Mouse (Mus musculus) liver, embryonic 13.5 days (tissue): Measurements from ENCODE around the gene Pcdh15. TPM values are rescaled to one million over a fixed set of nuclear protein-coding genes. Genes with fewer than 3 reads are reported as not detected.

Source experiments
- ATAC-seq: fragments of 200-750 bp; cut with Nextera tagmentation; 2 replicates; pipeline ENCODE4 v1.8.0; 2017; ENCODE audit warnings: low read depth, mild to moderate bottlenecking, moderate number of reproducible peaks, moderate library complexity
- DNase-seq: peaks from one replicate; pipeline ENCODE4 v3.0.0; 2022
- H3K27ac ChIP-seq: fragments of 300-500 bp; sonication (generic); 2 replicates; pipeline ENCODE4 v1.5.1; 2015; ENCODE audit warnings: moderate library complexity, mild to moderate bottlenecking, inconsistent platforms
- H3K27me3 ChIP-seq: fragments of 300-500 bp; sonication (generic); 2 replicates; pipeline ENCODE4 v1.6.1; 2015; ENCODE audit warnings: mild to moderate bottlenecking, inconsistent platforms
- H3K36me3 ChIP-seq: fragments of 300-500 bp; sonication (generic); 2 replicates; pipeline ENCODE4 v1.6.1; 2015; ENCODE audit warnings: mild to moderate bottlenecking, inconsistent platforms
- H3K4me1 ChIP-seq: fragments of 300-500 bp; sonication (generic); replicated peaks from 2 replicates; pipeline ENCODE4 v1.6.1; 2015; ENCODE audit warnings: inconsistent platforms
- H3K4me2 ChIP-seq: fragments of 300-500 bp; sonication (generic); 2 replicates; pipeline ENCODE4 v1.6.1; 2015; ENCODE audit warnings: inconsistent platforms, mild to moderate bottlenecking, moderate library complexity
- H3K4me3 ChIP-seq: fragments of 300-500 bp; sonication (generic); replicated peaks from 2 replicates; pipeline ENCODE4 v1.5.1; 2015; ENCODE audit warnings: mild to moderate bottlenecking, inconsistent platforms
- H3K9ac ChIP-seq: fragments of 300-500 bp; sonication (generic); 2 replicates; pipeline ENCODE4 v1.6.1; 2015; ENCODE audit warnings: mild to moderate bottlenecking, inconsistent platforms
- H3K9me3 ChIP-seq: fragments of 300-500 bp; sonication (generic); replicated peaks from 2 replicates; pipeline ENCODE4 v1.6.1; 2016; ENCODE audit warnings: inconsistent platforms
- WGBS: fragments of 180-500 bp; shearing (Covaris S2); methylation state at CpG from one replicate; pipeline ENCODE4 v1.1.7; 2015; ENCODE audit not compliant: insufficient replicate concordance; 5-methylcytosine and 5-hydroxymethylcytosine counted together
- polyA plus RNA-seq: library from polyadenylated mRNA; unstranded; fragments of >200 nt; fragmentation: Nextera tagmentation; extraction: Ambion mirVana; gene quantifications from 2 replicates; pipeline ENCODE4 v1.2.1, GENCODE M21; 2015

Pcdh15 gene
- polyA plus RNA-seq, 1 experiment from 2014 or later, result 0.13 TPM

DNA sequence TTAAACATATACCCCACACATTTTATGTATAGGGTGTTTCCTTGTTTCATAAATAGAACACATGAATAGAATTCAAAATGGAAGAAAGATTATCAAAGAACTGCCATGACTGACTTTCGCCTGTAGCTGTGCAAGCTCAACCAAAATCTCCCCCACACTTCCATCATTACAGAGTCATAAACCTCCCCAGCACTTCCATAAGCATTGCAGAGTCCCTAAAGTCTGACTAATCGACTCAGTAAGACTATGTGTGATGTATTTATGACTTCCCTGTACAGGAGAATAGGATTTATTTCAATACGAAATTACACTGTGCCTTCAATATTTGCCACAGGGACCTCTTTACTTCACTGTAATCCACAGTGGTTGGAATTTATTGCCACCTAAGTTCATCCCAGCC lies 1082.8 kb downstream of the Pcdh15 start:
- Histone ChIP-seq H3K27ac (no peak overlapping the region), H3K9ac (no peak overlapping the region), H3K27me3 (no peaks in the 10 kb centered on the region), H3K36me3 (no peaks in the 10 kb centered on the region), H3K4me3 (no peak overlapping the region), H3K9me3 (no peaks in the 10 kb centered on the region), H3K4me2 (no peak overlapping the region), H3K4me1 (no peaks in the 10 kb centered on the region)
- 43% methylated on average over 3 of the region's 3 CpGs for WGBS
- no peak for ATAC-seq
- DNase-seq, result no peak

DNA sequence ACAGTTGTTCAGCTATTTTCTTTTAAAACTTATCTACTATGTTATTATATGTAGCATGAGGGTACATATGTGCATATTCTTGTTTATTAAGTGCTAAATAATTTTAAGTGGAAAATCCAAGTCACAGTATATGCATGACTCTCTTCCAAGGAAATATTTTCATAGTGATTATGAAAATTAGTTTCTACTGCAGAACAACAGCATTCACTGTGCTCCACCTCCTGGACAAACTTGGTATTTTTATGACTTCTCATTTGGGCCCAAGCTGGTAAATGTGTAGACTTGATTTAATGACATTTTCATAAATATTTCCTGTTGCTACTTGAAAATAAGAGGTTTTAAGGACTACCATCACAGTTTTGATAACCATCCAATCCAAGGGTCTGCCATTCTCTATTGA lies 1104.5 kb downstream of the Pcdh15 start:
- H3K36me3 ChIP-seq, result no peaks in the 10 kb centered on the region
- ATAC-seq, result no peak
- no peak for DNase-seq
- no peaks in the 10 kb centered on the region for H3K4me1 ChIP-seq
- H3K4me2 ChIP-seq, result no peak overlapping the region
- no peaks in the 10 kb centered on the region for H3K27me3 ChIP-seq
- no peaks in the 10 kb centered on the region for H3K9me3 ChIP-seq
- no peak overlapping the region for H3K27ac ChIP-seq
- H3K4me3 ChIP-seq, result no peak overlapping the region
- no peak overlapping the region for H3K9ac ChIP-seq

DNA sequence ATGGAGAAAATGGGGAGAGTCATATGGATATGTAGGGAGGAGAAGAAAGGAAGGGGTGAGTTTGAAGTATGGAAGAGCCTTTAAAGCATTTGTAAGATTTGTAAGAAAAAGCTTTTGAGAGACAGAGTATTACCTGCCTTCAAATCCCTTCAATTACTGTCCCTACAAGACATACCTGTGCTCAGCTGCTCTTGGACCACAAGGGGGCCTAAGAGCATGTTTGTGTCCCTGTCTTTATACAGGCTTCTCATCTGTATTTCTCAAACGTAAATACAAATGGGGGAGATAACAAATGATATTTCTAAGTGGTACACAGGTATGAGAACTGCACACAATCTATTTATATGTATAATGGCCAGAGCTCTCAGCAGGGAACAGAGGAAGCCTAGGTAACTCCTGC lies 1118.1 kb downstream of the Pcdh15 start:
- WGBS, result 25% methylated on average over 1 of the region's 1 CpGs
- ATAC-seq, result no peak
- no peak overlapping the region for H3K4me3 ChIP-seq

DNA sequence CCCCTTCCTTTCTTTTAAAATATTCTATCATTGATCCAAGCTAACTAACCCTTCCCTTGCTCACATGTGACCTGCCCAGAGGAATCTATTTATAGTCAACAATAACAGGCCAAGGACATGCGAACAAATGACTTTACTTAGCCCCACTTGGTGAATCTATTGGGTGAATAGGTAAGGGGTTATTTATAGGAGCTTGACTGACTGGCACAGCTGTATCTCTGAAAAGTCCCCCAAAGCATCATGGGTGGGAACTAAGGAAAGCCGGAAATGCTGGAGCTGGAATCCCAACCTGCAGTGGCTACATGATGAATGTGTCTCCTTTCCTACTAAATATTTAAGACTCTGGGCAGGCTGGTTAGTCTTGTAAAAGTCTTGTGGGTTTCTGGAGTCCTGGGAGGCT lies 1121.3 kb downstream of the Pcdh15 start:
- DNase-seq (no peak), ATAC-seq (no peak)
- Histone ChIP-seq H3K4me2 (no peak overlapping the region), H3K36me3 (no peaks in the 10 kb centered on the region), H3K27ac (no peak overlapping the region), H3K4me3 (no peak overlapping the region), H3K9ac (no peak overlapping the region), H3K4me1 (no peaks in the 10 kb centered on the region), H3K9me3 (no peaks in the 10 kb centered on the region), H3K27me3 (no peaks in the 10 kb centered on the region)
- WGBS, result 65% methylated on average over 2 of the region's 2 CpGs

More for the DNA sequence above, 1118.1 kb downstream of the Pcdh15 start:
- no peak for DNase-seq
- no peaks in the 10 kb centered on the region for H3K4me1 ChIP-seq
- H3K9ac ChIP-seq, result no peak overlapping the region
- no peak overlapping the region for H3K27ac ChIP-seq
- H3K27me3 ChIP-seq, result no peaks in the 10 kb centered on the region
- no peaks in the 10 kb centered on the region for H3K9me3 ChIP-seq
- H3K4me2 ChIP-seq, result no peak overlapping the region
- no peaks in the 10 kb centered on the region for H3K36me3 ChIP-seq

DNA sequence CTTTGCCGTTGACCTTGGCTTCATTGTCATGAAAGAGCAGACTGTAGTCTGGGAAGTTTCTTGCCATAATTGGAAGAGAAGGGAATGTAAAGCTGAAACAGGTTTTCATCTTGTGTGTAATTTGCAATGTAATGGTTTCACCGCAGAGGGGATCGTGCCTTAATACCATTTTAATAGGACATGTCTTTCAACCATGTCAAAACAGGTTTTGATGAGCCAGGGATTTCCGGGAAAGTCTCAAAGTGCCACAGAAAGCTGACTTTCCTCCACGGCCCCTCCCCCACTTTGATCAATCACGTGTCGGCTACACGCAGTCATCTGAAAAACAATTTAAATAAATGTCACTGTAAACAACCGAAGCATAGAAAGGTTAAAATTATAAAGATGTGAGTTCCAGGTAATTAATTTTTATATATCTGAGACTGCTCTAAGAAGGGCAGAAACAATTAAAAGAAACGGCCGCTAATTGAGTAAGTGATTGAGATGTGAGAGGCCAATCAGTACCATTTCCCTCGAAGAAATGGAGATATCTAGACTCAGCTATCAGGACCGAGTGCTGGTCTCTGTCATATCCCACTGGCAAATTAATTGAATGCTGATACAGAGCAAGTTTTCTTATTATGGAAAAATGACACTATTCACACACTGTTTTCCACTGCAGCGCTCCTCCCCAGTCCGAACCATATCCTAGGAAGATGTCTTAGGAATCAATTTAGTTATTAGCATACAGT lies 1158.7 kb downstream of the Pcdh15 start:
- no peaks in the 10 kb centered on the region for H3K4me1 ChIP-seq
- DNase-seq, result no peak
- ATAC-seq, result no peak
- H3K27ac ChIP-seq, result no peak overlapping the region
- 73% methylated on average over 15 of the region's 15 CpGs for WGBS
- H3K4me3 ChIP-seq, result no peak overlapping the region
- no peaks in the 10 kb centered on the region for H3K36me3 ChIP-seq
- H3K4me2 ChIP-seq, result no peak overlapping the region
- no peaks in the 10 kb centered on the region for H3K9me3 ChIP-seq
- no peak overlapping the region for H3K9ac ChIP-seq
- H3K27me3 ChIP-seq, result no peaks in the 10 kb centered on the region

DNA sequence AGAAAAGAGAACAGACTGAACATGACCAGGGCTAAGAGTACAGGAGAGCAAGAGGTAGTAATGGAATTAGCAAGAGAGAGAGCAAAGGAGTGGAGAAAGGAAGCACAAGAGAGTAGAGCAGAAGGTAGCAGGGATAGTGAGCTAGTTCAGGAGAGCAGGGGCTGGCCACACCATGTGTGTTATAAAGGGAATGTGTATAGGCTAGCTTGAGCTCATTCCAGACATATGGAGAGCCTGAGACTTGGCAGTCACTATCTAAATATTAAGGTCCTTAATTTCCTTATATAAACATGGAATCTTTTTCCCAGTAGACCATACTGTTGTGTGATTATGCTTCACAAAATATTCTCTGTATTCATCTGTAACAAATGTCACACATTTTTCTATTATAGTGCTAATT lies 1159.5 kb downstream of the Pcdh15 start:
- no peak for DNase-seq
- Histone ChIP-seq H3K9ac (no peak overlapping the region), H3K27me3 (no peaks in the 10 kb centered on the region), H3K4me2 (no peak overlapping the region), H3K27ac (no peak overlapping the region), H3K36me3 (no peaks in the 10 kb centered on the region), H3K9me3 (no peaks in the 10 kb centered on the region), H3K4me3 (no peak overlapping the region), H3K4me1 (no peaks in the 10 kb centered on the region)
- no peak for ATAC-seq

DNA sequence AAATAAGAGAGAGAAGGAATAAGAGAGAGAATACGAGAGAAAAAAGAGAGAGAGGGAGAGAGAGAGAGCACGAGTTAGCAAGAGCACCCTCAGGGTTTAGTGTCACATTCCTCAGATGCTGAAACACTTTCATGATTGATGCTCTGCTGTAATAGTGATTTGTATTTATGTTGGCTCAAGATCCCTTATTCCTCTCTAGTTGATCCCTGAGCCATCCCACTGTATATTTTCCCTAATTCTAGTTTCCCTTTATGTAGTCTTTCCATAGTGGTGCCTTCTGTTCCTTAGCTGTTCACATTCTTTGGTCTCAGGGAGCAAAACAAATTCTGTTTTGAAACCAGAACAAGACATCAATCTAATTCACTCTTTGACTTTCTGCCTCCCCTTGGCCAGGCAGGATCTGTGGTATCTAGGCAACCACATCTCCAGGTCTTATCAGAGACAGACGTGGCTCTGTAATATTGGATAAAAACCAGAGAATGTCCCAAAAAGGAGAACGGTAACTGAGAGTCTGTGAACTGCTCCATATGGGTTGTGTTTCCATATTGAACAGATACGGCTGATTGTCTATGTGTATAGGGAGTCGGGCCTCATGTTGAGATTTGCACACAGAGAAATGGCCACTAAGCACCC lies 1170.6 kb downstream of the Pcdh15 start:
- Histone ChIP-seq H3K4me3 (no peak overlapping the region), H3K9ac (no peak overlapping the region), H3K4me1 (no peaks in the 10 kb centered on the region), H3K36me3 (no peaks in the 10 kb centered on the region), H3K27ac (no peak overlapping the region), H3K27me3 (no peaks in the 10 kb centered on the region), H3K9me3 (0 out of 2 replicates have a peak, but pooled peaks cover 6% of the 10 kb centered on the region), H3K4me2 (no peak overlapping the region)
- ATAC-seq (no peak), DNase-seq (no peak)
- 62% methylated on average over 6 of the region's 6 CpGs for WGBS

DNA sequence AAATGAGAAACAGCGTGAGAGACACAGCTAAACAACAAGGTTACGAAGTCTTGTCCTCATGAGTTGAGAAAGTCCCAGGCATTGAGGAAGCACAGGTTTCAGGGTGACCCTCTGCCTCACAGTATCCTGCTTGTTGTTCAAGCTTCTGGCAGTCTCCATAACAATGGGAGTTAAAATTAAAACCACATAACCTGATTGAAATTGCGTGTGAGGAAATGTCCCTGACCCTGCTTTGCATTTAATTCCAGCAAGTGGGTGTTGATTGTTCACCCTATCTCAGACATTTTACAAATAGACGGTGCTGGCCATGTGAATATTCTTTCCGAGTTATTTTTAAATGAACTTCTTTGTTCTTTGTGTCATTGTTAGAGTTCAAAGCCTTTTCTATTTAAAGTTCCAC lies 1171.8 kb downstream of the Pcdh15 start:
- H3K27ac ChIP-seq, result no peak overlapping the region
- H3K9ac ChIP-seq, result no peak overlapping the region
- 67% methylated on average over 5 of the region's 5 CpGs for WGBS
- DNase-seq (no peak), ATAC-seq (no peak)
- H3K4me1 ChIP-seq, result no peaks in the 10 kb centered on the region
- no peak overlapping the region for H3K4me3 ChIP-seq
- H3K9me3 ChIP-seq, result 0 out of 2 replicates have a peak, but pooled peaks cover 6% of the 10 kb centered on the region
- no peaks in the 10 kb centered on the region for H3K27me3 ChIP-seq
- no peaks in the 10 kb centered on the region for H3K36me3 ChIP-seq
- H3K4me2 ChIP-seq, result no peak overlapping the region

DNA sequence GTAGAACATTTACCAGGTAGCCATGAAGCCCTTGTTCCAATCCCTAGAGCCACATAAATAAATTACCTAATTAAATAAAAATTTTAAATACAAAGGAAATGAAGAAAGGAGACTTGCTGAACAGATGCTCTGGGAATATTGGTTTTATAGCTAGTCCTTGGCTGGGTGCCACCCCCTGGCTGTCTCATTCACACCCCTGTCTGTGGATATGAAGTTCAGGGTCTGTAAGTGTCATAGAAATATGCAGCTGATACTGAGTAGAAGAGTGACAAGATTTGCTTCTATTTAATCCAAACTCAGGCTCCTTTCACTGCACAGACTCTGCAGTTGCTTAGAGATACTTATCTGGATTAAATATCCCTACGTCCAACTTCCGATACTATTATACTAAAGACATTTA lies 1205.0 kb downstream of the Pcdh15 start:
- Histone ChIP-seq H3K9ac (no peak overlapping the region), H3K27ac (no peak overlapping the region), H3K36me3 (no peaks in the 10 kb centered on the region), H3K9me3 (no peaks in the 10 kb centered on the region), H3K4me1 (no peaks in the 10 kb centered on the region), H3K4me2 (no peak overlapping the region), H3K4me3 (no peak overlapping the region), H3K27me3 (no peaks in the 10 kb centered on the region)
- no peak for DNase-seq
- 76% methylated on average over 2 of the region's 2 CpGs for WGBS
- ATAC-seq, result no peak

DNA sequence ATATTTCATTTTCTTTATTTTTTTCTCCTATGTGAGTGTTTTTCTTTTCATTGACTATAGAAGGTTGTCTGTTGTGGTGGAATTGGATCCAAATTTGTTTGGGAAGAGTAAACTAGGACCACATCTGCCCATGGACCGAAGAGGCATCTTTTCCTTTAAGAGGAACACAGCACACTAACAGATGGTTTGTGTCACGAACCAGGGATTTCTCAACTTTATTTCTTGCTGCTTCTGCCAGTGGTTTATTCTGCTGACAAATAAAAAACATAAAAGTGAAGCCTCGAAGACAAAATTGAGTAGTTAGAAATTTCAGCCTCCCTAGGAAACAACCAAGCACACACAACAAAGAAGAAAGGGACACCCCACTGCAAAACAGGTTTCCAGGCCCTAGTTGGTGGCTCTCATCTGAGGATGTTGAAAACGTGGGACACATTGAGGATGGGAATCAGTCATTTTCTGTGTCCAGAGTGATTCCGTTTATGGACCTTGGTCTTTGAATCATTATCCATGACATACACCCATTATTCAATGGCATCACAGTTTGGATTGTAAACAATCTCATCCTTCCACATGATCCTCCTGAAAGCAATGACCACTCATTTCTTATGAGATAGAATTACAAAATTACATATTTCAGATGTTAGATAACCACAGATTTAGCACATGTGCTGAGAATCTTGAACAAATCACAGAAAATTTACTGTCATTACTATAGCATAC lies 1206.5 kb downstream of the Pcdh15 start:
- no peak overlapping the region for H3K9ac ChIP-seq
- H3K9me3 ChIP-seq, result no peaks in the 10 kb centered on the region
- H3K27me3 ChIP-seq, result no peaks in the 10 kb centered on the region
- H3K4me3 ChIP-seq, result no peak overlapping the region
- H3K4me1 ChIP-seq, result no peaks in the 10 kb centered on the region
- 52% methylated on average over 5 of the region's 5 CpGs for WGBS
- no peak overlapping the region for H3K27ac ChIP-seq
- H3K4me2 ChIP-seq, result no peak overlapping the region
- no peak for ATAC-seq
- H3K36me3 ChIP-seq, result no peaks in the 10 kb centered on the region
- DNase-seq, result no peak

DNA sequence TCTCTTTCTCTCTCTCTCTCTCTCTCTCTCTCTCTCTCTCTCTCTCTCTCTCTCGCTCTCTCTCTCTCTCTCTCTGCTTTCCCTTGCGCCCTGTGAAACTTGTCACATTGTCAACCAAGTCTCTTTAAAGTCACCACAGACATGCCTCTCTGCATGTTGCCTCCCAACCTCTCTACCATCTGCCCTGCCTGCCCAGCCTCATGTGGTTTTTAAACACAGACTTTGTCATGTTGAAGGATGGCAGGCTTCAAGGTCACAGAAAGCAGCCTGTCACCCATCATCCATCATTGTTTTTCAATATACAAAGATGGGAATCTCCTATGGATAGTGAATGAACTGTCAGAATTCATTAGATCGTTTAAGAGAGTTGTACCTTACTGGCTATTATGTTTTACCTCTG lies 1207.9 kb downstream of the Pcdh15 start:
- Histone ChIP-seq H3K9ac (no peak overlapping the region), H3K27ac (no peak overlapping the region), H3K27me3 (no peaks in the 10 kb centered on the region), H3K4me2 (no peak overlapping the region), H3K4me1 (no peaks in the 10 kb centered on the region), H3K4me3 (no peak overlapping the region), H3K36me3 (no peaks in the 10 kb centered on the region), H3K9me3 (no peaks in the 10 kb centered on the region)
- no peak for ATAC-seq
- DNase-seq, result no peak
- WGBS, result 82% methylated on average over 3 of the region's 3 CpGs

DNA sequence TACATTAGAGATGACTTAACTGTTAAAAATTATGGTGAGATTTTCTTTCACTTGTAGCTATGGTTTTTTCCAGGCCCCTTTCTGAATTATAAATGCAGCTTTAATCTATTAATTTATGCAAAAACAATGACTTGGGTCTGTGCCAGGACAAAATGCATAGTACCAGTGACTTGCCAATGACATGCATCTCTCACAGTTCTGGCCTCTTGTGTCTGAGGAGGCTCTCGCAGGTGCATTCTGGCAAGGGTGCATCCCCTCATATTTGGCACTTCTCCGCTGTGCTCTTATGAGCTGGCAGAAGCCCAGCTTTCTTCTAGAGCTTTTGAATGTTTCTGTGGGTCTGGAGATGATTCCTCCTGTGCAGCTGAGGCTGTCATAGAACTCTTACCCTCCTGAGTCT lies 1216.9 kb downstream of the Pcdh15 start:
- no peak overlapping the region for H3K4me2 ChIP-seq
- H3K27ac ChIP-seq, result no peak overlapping the region
- H3K4me3 ChIP-seq, result no peak overlapping the region
- 74% methylated on average over 2 of the region's 2 CpGs for WGBS
- H3K9ac ChIP-seq, result no peak overlapping the region
- DNase-seq (no peak), ATAC-seq (no peak)
- no peaks in the 10 kb centered on the region for H3K4me1 ChIP-seq
- no peaks in the 10 kb centered on the region for H3K27me3 ChIP-seq
- H3K9me3 ChIP-seq, result no peaks in the 10 kb centered on the region
- H3K36me3 ChIP-seq, result no peaks in the 10 kb centered on the region
